Mouse (Mus musculus): ENCODE measurements around the gene Gmps.

Gene Gmps

DNA sequence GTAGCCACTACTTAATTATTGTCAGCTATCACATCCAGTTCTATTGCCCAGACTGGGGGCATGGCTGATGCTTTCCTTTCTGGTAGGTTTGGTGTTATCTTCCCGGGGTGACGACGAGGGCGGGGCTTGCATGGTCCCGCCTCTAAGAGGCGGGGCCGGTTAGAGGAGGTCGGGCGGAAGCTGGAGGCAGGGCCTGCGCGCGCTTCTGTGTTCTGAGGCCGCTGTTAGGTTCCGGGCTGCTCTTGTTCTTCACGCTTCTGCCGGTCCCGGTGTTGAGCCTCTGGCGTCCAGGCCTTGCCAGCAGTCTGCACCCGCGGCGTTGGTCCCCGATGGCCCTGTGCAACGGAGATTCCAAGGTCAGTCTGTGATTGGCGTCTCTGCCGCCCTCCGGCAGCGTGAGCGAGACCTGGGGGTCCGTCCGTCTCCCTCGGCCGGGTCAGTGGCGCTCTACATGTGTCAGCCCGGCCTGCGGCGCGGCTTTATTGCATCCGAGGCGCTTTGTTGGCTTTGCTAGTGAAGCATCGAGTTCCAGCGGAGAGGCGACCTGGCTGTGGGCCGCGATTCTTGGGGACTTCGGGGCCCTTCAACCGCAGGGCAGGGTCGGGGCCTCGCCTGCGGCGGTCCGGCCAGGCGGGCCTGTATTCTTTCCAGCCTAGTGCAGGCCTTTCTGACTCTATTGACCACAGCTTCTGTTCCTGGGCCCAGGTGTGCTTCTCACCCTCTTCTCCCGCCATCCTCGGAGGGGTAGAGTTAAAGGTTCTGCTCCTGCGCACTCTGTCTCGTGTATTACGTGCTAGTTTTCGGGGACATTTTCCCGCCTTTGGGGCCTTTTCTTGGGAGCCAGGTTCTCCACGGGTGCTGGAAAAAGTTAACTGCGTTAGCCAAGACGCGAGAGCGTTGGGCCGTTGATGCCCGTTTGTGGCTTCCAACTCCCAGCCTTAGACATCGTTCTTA lies at the start of gene Gmps:
TSS of gene Gmps (plus strand) at position 152 of the 954 bp plus-strand sequence.
- DNase-seq (ENCODE audit: low spot score in 2 of 2), result peak; percentile 90 to 91

DNA sequence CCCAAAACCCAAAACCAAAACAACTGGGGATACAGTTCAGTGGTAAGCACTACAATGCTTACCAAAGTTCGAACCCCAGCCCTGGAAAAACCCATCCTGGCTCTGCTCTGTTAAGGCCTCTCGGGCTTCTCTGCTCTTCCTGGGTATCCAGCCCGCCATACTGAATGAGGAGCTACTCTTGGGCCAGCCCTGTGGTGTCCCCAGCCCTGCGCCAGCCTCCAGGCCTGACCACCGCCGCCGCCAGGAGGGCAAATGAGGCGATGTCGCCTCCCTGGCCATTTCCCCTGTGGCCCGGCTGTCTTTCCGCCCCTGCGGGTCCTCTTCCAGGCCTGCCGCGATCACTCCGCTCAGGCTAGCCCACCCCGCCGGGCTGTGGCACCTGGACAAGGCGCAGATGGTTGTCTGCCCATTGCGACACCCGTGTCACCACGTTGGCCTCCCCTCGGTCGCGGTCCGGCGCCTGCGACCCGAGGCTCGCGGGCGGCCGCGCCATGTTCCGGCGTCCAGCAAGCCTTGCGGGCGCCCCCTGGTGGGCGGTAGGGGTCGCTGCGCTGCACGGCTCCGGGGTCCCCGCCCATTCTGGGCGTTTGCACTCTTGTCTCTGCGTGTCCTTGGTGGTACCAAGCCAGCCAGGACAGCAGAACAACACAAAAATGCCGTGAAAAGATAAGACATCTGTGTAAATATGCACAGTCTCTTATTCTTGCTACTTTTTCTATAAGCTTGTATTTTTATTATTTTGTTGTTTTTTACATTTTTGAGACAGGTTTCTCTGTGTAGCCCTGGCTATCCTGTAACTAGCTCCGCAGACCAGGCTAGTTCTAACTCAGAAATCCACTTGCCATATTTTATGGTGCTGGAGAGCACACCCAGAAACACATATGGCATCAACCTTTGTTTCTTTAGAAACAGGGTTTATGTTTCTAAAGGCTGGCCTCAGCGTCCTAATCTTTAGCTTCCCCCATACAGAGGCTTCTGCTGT lies 46.7 kb upstream of the Gmps start, which contains the start of gene E130311K13Rik:
TSS of gene E130311K13Rik (minus strand) at position 595 of the 982 bp plus-strand sequence.
- peak; percentile 76 to 85 for DNase-seq (ENCODE audit: low spot score in 2 of 2)

DNA sequence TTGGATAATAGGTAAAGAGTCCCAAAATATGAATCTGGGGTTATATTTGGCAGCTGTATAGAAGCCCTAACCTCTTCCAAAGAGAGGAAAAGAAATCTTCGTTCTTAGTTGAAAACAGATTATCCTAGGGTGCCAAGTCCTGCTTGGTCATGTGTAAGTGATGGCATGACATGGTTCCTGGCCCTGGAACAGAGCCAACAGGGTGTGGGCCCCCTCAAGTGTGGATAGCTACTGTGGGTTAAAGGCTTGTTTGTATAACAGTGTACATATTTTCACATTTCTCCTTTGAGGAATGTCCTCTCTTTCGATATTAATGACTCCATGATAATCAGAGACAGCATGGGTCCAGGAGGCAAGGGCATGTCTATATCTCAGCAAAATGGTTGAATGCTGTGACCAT lies 37.0 kb upstream of the Gmps start:
- no peak for DNase-seq (ENCODE audit: low spot score in 2 of 2)

DNA sequence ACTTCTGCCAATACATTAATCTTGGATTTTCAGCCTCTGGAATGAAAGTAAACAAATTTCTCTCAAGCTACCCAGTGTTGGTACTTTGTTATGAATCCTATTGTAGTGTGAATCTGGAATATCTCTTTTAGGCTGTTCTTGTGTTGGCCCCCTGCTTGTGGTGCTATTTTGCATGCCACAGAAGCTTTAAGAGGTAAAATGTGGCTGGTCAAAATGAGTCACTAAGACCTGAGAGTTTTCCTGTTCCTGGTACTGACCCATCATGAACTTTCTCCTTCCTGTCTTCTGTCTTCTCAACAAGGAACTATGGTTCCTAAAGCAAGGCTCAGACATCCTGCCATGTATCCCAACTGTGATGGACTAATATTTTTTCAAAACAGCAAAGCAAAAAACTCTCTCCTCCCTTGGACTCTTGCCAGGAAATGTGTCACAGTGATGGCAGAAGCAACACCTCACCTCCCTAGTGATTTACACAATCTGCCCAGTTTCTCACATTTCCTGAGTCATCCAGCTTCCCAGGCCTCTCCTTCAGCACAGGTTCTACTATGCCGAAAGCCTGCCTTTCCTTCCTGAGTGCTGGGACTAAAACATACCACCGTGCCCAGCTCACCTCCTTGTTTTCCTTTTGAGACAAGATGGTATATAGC lies 34.6 kb upstream of the Gmps start:
- no peak for DNase-seq (ENCODE audit: low spot score in 2 of 2)

DNA sequence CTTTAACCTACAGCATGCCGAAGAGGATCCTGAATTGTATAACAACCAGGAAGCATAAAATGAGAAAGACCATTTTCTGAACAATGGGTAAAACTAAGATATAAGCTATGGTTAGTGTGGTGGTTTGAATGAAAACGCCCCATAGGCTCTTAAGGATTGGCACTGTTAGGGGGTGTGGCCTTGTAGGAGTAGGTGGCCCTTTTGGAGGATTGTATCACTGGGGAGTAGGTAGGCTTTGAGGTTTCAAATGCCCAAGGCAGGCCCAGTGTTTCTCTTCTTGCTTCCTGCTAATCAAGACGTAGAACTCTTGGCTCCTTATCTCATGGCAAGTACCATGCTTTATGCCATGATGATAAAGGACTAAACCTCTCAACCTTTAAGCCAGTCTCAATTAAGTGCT lies 26.1 kb upstream of the Gmps start:
- DNase-seq (ENCODE audit: low spot score in 2 of 2), result no peak

DNA sequence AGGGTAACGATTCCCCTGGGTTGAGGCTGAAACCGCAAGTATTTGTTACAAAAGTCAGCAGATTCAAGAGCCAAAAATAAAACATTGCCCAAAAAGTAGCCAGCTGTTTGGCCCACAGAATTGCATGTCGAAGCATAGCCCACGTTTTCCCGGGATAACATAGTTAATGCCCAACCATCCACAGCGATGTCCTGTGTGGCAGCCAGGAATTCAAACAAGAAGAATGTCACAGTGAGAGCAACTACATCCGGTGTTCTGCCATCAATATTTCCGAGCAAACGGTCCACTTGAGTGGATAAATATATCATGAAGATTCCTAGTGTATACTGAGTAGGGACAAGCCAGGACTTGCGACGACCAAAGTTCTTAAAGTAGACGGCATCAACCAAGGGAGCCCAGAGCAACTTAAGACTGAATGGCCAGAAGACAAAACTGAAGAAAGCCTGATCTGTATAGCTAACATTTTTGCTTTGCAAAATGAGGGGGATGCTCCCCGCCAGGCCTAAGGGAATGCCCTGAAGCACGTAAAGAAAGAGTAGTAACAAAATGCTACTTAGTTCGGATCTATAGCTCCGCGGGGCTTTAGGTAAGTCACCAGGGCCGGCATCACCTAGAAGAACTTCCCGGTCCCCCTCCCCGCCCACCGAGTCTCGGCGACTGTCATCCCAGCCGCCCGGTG lies 12.3 kb upstream of the Gmps start:
- DNase-seq (ENCODE audit: low spot score in 2 of 2), result no peak

DNA sequence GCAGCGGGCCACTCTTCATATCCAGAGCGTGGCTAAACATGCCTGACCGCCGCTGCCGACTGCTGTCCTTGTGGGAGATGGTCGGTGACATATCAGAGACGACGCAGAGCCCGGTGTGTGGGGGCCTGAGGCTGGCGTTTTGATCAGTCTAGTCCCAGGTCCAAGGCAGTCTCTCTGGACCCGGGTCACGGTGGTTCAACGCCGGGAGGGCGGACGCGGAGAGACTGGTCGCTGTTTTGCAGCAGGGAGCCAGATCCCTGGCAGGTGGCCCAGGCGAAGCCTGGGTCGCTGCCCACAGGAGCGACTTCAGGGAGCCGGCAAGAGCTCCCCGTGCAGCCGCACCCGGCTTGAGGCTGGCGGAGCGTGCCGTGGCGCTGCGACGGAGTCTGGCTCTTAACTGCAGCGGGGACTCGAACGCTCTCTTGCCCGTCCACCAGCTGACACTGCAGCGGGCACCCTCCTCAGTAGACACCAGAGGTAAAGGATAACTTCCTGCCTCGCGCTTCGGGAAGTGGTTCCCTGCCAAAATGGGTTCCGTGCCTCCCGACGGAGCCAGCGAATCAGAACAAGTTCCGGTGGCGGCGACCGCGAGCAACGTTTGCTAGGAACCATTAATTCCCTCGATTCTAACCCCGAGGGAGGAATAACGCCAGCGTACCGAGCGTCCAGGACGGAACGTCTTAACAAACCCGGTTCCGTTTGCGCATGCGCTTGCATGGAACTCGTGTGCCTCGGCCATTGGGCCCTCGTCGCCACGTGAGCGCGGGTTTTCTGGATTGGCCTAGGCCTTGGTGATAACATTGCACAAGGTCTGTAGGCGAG lies 11.6 kb upstream of the Gmps start, which contains the start of gene Slc33a1:
TSS of gene Slc33a1 (minus strand) at position 669 of the 822 bp plus-strand sequence.
- peak; percentile 92 to 97 for DNase-seq (ENCODE audit: low spot score in 2 of 2)

DNA sequence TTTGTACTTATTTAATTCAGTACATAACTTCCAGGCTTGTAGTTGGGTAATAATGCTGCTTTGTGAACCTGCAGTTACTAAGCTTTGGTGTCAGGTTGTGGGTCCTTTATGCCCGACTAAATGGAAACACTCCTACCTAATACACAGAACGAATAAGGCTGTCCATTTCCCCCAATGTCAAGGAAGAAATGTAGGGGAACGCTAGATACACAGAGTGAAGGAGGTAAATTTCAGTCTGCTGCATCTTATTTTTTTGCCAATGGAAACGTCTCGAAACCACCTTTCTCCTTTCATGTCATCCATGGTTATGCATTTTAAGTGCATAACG lies 11.0 kb upstream of the Gmps start:
- no peak for DNase-seq (ENCODE audit: low spot score in 2 of 2)

DNA sequence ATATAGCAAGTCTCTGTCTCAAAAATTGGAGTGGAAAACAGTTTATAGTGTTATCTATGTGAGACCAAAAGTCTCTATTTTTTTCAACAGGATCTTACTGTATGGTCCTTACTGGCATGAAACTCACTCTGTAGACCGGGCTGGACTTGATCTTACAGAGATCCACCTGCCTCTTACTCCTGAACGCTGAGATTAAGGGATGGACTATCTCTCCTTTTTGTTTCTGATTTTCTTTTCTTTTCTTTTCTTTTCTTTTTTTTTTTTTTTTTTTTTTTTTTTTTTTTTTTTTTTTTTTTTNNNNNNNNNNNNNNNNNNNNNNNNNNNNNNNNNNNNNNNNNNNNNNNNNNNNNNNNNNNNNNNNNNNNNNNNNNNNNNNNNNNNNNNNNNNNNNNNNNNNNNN lies 10.0 kb upstream of the Gmps start:
- no peak for DNase-seq (ENCODE audit: low spot score in 2 of 2)

DNA sequence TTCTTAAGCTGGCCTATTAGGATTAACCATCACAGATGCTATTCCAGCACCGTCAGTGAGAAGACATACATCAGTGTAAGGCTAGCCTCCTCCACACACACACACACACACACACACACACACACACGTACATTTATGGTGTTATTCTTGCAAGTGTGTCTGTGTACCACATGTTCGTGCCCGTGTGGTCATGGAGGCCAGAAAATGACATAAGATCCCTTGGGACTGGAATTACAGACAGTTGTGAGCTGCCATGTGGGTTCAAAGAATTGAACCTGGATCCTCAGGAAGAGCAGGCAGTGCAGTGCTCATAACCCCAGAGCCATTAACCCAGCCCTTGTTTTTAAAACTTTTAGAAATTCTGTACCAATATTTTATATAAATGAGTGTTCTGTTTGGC lies 2.0 kb downstream of the Gmps start:
- no peak for DNase-seq (ENCODE audit: low spot score in 2 of 2)

DNA sequence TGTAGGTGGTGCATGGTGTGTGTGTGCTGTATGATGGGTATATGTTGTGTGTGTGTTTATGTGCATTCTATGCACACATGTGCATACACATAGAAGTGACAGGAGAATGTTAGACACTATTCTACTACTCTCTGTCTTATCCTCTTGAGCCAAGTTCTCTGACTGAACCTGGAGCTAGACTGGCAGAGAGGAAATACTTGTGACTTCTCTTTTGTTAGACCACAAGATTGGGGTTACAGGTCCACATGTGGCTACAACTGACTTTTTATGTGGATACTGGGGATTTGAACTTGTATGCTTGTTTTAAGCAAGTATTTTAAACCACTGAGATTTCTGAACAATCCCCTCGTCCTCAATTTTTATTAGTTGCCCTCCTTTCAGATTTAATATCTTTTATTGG lies 10.8 kb downstream of the Gmps start:
- DNase-seq (ENCODE audit: low spot score in 2 of 2), result no peak

DNA sequence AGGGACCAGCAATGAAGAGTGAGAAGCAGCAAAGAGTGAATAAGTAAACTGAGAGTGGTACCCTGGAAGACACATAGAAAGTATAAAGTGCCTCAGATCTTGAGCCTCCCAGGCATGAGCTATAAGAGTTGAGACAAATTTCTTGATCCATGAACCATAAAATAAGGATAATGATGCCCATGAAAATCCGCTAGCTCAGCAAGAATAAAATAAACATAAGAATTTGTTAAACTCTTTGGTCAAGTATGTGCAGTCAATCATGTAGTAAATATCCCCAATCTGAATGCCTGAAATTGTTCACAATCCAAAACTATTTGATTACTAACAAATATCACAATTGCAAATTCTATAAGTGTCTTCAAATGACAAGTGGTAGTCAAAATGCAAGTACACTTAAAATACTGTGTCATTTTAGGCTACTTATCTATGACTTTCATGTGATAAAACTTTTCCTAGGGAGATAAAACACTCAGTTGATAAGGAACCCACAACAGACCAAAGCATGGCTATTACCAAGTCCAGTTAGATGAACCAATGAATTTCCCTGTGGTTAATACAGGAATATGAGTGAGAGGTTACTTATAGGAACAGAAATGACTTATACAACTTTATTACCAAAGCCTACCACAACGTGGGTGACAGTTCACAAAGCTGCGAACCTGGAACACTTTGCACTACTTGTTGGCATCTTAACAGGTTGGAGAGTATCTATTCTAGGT lies 13.0 kb downstream of the Gmps start:
- no peak for DNase-seq (ENCODE audit: low spot score in 2 of 2)

DNA sequence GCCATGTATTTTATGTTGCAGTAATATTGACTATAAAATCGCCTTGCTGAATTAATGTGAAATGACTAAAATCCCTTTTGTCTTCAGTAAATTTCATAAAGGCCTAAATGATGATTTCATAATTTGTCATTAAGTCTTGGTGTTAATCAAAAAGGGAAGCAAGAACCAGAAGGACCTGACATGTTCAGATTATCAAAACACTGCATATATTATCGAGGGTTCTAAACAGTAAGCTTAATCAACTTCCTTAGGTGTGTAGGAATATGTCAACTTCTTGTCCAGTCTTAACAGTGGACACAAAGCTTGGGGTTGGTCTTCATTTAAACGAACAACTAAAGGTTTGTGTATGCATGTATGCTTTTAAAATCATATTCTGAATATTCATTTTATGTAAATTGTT lies 45.5 kb downstream of the Gmps start:
- DNase-seq (ENCODE audit: low spot score in 2 of 2), result no peak

DNA sequence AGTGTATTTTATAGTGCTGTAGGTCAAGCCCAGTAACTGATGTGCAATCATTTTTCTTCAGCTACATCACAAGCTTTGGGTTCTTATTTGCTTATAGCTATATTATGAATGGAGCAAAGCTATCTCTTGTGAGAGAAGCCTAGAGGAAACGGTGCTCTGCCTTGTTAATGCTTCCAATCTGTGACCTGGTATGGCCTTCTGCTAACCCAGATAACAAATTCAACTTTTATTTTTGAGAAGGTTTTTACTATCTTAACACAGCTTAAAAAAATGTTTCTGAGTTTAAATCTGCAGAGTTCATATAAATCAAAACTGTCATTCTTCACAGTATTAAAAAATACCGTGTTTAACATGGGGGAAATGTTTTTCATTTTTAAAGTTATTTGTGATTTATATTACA lies 46.0 kb downstream of the Gmps start:
- DNase-seq (ENCODE audit: low spot score in 2 of 2), result no peak

DNA sequence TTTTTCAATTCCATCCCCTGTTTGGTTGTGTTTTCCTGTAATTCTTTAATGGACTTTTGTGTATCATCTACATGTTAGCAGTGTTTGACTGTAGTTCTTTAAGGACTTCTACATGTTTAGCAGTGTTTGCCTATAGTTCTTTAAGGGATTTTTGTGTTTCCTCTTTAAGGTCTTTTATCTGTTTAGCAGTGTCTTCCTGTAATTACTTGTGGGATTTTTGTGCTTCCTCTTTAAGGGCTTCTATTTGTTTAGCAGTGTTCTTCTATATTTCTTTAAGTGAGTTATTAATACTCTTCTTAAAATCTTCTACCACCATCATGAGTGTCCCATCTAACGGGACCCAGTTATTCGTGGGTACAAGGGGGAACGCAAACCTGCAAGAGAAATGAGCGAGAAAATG lies 53.9 kb downstream of the Gmps start:
- DNase-seq (ENCODE audit: low spot score in 2 of 2), result no peak

DNA sequence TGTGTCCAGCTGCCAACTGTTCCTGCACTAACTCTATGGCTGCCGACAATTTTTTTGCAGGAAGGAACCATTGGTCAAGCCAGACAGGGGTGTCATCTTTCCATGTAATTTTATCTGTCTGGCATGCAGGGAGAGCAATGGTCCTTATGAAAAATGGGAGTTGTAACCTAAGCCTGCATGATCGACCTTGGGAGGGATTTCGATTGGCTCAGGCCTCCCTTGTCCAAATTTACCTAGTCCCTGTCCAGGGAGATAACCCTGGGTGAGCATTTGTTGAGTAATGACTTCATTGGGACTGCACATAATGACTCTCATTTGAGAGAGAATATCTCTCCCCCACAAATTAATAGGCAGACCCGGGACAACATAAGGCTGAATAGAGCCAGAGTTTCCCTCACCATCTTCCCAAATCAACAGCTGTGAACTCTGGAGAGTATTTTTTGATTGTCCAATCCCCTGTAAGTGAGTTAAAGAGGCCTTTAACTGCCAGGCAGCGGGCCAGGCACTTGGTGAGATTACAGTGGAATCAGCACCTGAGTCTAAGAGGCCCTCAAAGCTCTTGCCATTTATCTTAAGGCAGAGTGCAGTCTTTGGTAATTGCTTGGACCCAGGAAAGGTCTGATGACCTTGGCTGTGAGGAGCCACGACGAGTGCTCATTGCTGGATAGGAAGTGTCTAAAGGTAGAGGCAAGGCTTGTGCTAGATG lies 62.4 kb downstream of the Gmps start:
- no peak for DNase-seq (ENCODE audit: low spot score in 2 of 2)

DNA sequence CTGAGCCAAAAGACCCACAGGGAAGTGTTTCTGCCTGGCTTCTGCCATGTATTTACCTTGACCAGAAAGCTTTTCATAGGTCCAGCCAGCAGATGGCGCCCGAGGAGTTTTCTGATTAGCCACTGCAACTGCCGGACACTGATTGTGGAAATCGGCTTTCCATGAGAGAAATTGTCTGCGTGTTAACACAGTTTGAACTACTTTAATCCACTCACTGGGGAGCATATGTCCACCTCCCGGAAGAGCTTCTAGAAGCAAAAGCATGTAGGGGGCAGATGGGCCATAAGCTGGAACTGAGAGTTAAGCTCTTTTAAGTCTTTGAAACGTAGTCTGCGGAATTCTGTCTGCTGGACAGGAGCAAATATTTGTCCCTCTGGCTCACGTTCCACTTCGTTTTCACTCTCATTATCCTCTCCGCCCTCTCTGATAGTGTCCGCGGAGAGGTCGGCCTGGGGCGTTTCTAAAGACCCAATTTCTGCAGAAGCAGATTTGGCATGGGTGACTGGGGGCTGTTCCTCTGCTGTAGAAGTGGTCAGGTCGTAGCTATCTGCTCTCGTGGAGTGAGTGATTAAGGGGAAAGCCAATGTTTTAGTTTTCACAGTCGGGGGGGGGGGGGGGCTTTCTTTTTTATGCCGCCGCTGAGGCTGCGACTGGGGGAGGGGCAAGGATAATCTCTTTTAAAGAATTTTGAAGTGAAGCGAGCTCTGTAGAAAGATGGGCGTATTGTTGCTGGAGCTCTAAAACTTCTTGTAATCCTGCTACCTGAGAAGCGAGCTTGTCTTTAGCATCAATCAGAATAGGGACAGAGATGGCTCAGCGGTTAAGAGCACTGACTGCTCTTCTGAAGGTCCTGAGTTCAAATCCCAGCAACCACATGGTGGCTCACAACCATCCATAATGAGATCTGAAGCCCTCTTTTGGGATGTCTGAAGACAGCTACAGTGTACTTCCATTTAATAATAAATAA lies 64.2 kb downstream of the Gmps start:
- peak; percentile 21 to 49 for DNase-seq (ENCODE audit: low spot score in 2 of 2)

All from spleen, postnatal 14 days (tissue).